Mouse (Mus musculus): ENCODE measurements around the gene Ccdc121. TPM values are rescaled to one million over a fixed set of nuclear protein-coding genes. Genes with fewer than 3 reads are reported as not detected.
A peak's percentile ranks its signal among the peaks of the same experiment; 100 is the strongest.
"Not testable (repeated sequence)": the region's sequence is repeated elsewhere in the genome, so short reads cannot be mapped to it uniquely, and the experiment has no call there.

Gene Ccdc121
- total RNA-seq, 2 experiments from 2014 or later: not detected

DNA sequence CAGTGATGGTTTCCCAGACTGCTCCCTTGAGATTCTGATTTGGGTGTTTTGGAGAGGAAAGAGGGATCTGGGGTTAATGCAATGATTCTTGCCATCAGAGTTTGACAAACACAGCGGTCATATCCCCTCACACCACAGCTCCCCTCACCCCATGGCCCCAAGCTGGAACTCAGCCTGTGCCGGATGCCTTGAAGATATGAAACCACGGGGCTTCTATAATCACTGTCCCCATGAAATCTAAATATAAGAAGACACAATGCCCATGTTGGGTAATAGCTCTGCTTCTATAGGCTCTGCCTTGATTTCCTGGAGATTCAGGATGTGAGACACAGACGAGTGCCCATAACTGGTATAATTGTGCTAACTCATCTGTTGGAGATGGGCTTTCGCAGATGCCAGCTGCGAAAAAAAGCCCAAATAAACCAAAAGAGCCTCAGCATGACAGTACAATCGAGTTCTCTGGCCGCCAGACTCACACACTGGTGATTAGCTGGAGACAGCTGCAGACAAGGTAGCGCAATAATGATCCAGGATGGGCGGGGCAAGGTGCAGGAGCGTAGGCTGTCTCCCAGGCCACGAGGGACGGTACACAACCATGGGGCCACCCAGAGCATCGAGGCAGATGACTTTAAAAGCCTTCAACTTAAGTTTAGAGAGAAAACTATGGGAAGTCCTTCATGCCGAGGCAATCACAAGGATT, 1.3 kb upstream of the Ccdc121 start:
- no peak for DNase-seq
- intact Hi-C loops (cut with DNase I): no loop called here

DNA sequence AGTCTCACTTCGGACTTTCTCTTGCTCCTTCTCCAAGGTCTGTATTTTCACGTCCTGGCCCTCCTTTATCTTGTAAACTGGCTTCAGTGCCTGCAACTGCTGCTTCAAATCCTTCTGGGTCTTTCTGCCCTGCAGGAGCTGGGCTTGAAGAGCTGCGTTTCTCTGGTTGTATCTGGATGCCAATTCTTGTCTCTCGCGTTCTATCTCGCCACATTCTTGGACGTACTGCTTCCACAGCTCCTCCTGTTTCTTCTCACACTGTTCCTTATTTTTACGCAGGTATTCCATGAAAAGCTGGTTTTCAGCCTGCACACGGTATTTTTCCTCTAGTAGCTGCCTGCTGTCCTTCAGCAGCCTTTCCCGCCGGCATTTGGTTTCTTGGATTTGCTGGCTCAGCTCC, 396 bp downstream of the Ccdc121 start:
- DNase-seq: not testable (repeated sequence)

DNA sequence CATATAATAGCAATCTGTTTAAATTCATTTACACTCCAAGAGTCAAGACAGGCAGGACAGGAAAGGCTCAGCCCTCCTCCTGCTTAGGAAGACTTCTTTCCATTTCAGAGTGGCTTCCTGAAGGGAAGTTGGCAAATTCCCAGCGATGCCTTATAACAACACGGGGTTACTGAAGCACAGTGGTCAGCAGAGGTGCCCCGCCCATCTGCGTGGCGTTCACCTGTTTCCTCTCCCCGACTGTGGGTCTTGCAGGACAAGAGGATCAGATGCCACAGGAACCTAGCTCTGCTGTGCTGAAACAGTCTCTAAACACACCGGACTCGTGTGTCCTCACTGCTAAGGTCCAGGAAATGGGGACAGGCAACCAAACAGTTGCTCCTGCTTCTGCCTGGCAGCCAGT, 5.9 kb downstream of the Ccdc121 start:
- no peak for DNase-seq
- intact Hi-C loops (cut with DNase I): no loop called here

More for the DNA sequence above, 396 bp downstream of the Ccdc121 start:
- intact Hi-C loops (cut with DNase I): not testable (repeated sequence)

DNA sequence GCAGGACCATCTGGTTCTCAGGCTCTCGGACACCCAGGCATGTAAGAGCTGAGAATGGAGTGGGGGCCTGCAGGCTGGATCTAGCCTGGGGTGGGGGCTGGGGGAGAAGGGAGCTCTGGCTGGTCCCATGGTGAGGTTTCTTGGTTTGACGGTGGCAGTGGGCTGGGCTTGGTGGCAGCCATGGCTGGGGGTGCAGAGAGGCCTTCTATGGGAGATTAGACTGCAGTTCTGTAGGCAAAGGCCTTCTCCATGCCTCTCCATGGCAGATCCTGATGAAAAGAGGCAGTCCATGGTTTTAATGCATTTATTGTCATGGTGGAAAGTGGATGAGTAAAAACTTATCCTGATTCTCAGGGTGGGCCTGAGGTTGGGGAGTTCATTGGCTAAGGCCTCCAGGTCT, 7.8 kb downstream of the Ccdc121 start:
- no peak for DNase-seq
- intact Hi-C loops (cut with DNase I): no loop called here

DNA sequence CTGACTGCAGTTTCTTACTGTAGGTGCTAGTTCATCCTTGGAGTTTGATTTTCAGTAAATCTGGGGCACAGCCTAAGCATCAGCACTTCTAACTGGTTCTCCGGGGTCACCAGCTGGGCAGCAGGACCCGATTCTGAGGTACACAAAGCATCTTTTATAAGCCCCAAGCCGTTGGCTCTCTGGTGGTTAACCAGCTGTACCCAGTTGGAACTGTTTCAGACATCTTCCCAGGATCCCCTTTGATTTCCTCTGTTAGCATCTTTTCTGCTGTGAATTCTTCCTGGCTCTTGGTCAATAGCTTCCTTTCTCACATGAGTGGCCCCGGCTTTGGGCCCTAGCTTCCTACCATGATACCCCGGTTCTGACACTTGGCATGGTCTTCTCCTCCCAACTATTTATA, 26.6 kb downstream of the Ccdc121 start:
- intact Hi-C loops (cut with DNase I): no loop called here

DNA sequence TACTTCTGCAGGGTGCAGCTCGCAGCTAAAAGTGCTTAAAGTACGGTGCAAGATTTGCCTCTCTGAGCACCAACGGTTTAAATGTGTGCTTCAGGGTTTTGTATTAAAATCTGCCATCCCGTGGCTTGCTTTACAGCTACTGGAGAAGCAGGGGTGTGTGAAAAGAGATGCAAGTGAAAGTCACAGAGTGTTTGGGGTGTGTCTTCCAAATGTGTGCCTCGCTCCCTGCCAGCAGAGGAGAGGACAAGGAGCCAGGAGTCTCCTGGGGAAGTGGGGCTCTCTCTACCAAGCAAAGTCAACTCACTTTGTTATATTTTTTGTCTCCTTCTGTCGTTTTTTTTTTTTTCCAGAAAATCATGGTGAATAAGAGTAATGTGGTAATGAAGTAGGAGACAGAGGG, 34.7 kb downstream of the Ccdc121 start:
- no peak for DNase-seq
- intact Hi-C loops (cut with DNase I): no loop called here

More for the DNA sequence above, 26.6 kb downstream of the Ccdc121 start:
- no peak for DNase-seq

DNA sequence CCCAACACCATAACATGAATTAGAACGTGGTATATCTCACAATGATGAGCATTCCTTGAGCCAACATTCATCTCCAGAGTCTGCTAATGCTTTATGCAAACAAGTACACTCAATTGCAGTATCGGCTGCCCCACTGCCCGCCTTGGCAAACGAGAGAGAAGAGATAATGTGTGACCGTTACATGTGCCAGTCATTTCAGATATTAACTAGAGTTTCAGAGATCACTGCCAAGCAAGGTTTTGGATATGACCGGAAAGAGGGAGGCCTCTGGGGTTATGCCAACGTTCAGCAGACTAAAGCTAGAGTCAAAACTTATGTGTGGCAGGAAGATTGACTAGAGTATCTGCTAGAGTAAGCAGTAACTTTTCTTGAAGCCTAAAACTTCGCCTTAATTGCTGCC, 35.1 kb downstream of the Ccdc121 start:
- intact Hi-C loops (cut with DNase I): no loop called here
- DNase-seq: no peak

DNA sequence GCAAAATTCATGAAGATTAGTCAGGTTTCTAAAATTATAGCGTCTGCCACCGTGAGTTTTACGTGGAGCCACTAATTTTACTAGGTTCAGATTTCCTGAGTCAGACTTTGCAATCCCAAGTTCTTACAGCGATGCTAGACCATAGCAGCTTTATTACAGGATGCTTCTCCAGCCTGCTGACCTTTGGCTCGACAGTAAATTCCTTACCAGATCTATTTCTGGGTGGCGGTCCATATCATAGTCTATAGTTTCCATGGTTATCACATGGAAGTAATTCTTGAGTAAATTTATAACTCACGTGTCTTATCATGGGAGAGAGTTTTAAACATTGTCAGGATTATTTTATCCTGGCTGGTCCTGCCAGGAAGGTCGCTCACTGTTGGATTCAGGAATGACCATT, 41.8 kb downstream of the Ccdc121 start:
- no peak for DNase-seq
- intact Hi-C loops (cut with DNase I): no loop called here

DNA sequence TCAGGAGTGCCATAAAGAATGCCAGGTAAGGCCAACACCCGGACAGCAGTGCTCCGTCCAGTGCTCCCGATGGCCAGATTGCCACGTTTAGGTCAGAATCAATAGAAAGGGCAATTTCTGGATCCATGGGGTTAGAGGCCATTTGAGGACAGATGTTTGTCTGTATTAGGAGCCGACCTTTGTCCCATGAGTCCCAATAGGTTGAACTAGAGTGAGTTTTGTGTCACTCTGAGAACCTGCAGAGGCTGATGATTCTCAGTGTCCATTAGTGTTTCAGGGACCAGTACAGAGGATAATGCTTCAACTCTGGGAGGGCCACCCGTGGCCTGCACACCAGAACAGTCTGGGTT, 44.0 kb downstream of the Ccdc121 start:
- intact Hi-C loops (cut with DNase I): no loop called here
- no peak for DNase-seq

DNA sequence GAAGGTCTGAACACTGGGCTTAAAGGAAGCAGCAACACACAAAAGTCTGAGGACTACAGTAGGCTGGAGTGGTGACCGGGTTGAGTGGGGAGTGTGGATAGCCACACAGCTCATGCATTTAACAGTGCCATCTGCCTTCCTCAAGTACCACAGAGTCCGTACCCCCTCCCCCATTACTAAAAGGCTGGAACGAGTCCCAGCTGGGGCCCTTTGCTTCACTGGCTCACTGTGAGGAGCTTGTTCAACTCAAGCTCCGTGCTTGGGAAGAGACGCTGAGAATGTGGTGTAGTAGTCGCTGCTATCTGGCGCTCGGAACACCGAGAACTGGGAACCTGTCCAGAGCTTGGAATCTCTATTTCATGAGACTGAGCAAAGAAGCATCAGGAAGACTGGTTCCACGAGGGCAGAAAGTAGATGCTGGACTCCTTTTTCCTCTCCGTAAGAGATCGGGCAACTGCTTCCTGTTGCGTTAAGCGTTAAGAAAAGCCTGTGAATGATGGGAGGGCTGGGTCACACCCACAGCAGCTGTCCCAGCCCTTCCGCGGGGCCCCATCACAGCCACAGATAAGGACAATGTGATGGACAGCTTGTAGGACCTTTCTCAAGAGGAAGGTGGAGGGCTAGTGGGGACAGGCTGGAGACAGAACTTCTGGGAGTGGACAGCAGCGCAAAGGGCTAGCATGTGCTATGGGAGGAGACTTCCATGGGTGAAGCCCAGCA, 44.5 kb downstream of the Ccdc121 start:
- intact Hi-C loops (cut with DNase I): no loop called here

DNA sequence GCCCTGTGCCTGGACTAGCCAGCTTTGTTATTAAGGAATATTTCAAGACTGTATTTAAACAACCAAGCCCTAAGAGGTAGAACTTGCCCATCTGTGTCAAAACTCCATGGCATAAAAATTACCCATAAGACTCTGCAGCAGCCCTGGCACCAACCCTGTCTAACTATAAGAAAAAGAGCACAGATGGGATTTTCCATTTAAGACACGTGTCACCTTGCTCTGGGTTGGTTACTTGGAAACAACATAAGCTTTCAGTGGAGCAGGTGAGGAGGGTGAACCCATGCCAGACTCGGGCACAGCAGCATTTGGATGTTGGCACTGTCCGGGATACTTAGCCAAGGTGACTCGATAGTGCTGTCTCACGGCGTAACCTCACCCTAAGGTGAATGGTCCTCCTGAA, 45.2 kb downstream of the Ccdc121 start:
- no peak for DNase-seq
- intact Hi-C loops (cut with DNase I): no loop called here

More for the DNA sequence above, 44.5 kb downstream of the Ccdc121 start:
- peak in 1 of 2 experiments; percentile 5 for DNase-seq

DNA sequence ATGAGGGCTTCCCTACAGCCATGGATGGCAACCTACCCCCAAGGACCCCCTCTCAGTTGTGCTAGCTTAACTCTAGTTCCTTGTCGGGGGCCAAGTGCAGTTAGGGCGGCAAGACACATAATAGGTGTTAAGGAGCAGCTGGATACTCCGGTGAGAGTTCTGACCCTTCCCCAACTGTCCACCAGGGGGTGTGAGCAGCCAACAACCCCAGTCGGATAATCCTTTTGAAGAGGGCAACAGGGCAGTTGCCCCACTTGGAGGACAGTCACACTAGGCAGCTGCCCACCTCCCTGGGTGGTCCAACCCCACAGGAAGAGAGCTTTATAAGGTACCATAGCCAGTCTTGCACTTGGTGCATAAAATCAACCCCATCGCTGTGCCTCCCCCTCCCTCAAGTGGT, 46.2 kb downstream of the Ccdc121 start:
- intact Hi-C loops (cut with DNase I): loop anchor here (2.0 kb wide), 1 partner anchor 80 kb away; no protein-coding TSS in a partner anchor
- peak in 1 of 2 experiments; percentile 13 for DNase-seq

DNA sequence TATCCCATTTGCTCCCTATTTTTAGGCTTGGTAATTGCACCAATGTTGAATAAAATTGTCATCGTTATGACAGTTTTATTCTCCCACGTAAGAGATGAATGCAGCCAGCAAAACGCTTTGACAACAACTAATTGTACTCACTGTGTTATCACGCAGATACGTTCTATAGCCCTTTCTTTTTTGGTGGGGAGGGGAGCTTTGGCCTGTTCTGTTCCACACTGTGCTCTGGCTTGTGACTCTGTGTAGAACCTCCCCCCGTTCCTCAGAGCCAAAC, 48.4 kb downstream of the Ccdc121 start:
- no peak for DNase-seq
- intact Hi-C loops (cut with DNase I): no loop called here

DNA sequence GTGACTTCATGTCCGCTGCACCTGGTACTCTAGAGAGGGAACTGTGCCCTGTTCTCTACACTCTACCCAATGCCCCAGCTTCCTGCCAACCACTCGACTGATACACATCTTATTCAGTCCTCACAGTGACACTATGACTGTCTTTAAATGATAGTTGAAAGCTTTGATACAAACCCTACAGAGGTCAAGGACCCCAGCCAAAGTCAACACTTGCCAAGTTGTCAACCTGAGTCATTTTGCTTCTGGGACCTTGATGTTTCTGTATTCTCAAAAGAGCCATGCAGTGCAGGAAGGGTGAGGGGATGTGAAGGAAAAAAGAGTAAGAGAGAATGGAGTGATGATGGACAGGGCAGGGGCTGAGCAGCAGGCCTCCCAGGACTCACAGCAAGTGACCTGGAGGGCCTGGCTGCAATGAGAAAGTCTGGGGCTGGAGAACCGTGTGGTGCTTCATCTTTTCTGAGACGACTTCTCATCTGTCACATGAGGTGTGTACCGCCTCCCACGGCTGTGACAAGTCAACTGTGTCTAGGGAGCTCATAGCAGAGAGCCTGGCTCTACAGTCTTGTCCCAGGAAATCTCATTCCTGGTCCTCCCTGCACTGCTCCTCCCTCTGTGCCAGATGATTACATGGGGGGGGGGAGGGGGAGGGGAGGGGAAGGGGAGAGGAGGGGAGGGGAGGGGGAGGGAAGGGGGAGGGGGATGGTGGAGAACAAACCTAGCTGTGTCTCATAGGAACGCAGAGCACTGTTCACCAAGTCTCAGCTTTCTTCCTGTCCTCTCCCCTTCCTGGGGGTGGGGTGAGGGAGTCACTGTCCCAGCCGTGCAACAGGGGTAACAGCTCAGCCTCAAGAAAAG, 49.0 kb downstream of the Ccdc121 start:
- no peak for DNase-seq
- intact Hi-C loops (cut with DNase I): no loop called here

DNA sequence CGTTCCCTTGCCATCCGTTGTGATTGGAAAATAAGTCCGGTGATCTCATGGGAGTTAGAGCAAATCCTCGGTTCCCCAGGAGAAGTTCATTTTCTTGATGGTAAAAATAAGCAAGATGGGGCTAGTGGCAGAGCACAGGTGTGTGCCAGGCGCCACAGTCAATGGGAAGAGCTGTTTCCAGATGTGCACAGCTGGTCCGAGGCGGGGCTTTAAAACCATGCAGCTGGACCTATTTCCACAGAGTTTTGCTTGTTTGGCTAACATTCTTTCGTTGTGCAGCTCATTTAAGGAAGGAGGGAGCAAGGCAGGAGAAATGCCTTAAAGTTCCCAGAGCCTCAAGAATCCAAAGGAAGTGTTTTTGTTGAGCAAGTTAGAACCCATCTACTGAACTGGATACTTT, 49.8 kb downstream of the Ccdc121 start:
- DNase-seq: peak in 1 of 2 experiments; percentile 11
- intact Hi-C loops (cut with DNase I): no loop called here

DNA sequence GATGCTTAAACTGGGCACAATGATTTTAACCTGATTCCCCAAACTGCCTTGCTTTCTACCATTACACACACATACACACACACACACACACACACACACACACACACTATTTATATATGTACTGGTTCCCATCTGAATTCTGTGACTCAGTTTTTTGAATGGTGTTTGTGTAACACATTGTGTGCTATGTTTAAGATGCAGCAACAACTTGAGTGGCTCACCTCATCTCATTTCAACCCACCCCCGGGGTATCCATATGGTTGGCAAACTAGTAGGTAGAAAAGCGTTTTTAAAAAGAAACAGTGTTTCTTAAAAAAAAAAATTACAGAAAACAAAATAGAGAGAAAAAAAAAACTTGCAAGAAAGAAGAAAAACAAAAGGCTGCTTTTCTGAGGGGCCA, 51.0 kb downstream of the Ccdc121 start:
- no peak for DNase-seq
- intact Hi-C loops (cut with DNase I): no loop called here

Other genes with a start within 250 kb of the Ccdc121 start
- not detected for gene Cnih3, start 158.8 kb downstream of the Ccdc121 start, total RNA-seq (2021)
- gene Dnah14, start 65.1 kb upstream of the Ccdc121 start, total RNA-seq (2021): not detected

All from heart, postnatal 36 days (tissue).